Mouse (Mus musculus) naive thymus-derived CD4-positive, alpha-beta T cell, adult 5 months (primary cell): Measurements from ENCODE around the gene Sdccag8. TPM values are rescaled to one million over a fixed set of nuclear protein-coding genes. Genes with fewer than 3 reads are reported as not detected.

Experiments used
- polyA plus RNA-seq: library from polyadenylated mRNA; unstranded; fragments of 100-300 nt; shearing (Covaris generic); gene quantifications from one replicate; pipeline ENCODE4 v1.2.1, GENCODE M21; 2017

The Sdccag8 gene
- 17.8 TPM for polyA plus RNA-seq

GRCm38 (mm10) chr1:176814591-176815062, at the start of gene Sdccag8:
Sdccag8 (plus strand) TSS chr1:176814660.

GRCm38 (mm10) chr1:176814036-176814420, 432 bp upstream of the Sdccag8 start, which contains the start of gene Cep170:
Cep170 (minus strand) TSS chr1:176814067.

Other genes with a start within 250 kb of the Sdccag8 start
- gene Cep170, start 593 bp upstream of the Sdccag8 start, polyA plus RNA-seq, result 20.0 TPM